Mouse (Mus musculus) heart, postnatal 4 days (tissue): ENCODE data around the gene Zcchc3. TPM values are rescaled to one million over a fixed set of nuclear protein-coding genes. Genes with fewer than 3 reads are reported as not detected.
A peak's percentile ranks its signal among the peaks of the same experiment; 100 is the strongest.
"Not testable (repeated sequence)": the region's sequence is repeated elsewhere in the genome, so short reads cannot be mapped to it uniquely, and the experiment has no call there.

Experiments used
- DNase-seq: peaks from one replicate; pipeline ENCODE4 v3.0.0; 2021
- total RNA-seq, 2 experiments: library from RNA; stranded (reverse); gene quantifications; 2 replicates each; pipeline ENCODE4 v1.2.3; 2021

The Zcchc3 gene
- 10 to 100 TPM; 24.9 to 27.4 TPM for total RNA-seq

- DNase-seq: peak; percentile 93
Measured at GRCm38 (mm10) chr2:152414591-152415165, at the start of gene Zcchc3. Gene Zcchc3, minus strand, starts transcription at chr2:152415027.

GRCm38 (mm10) chr2:152459241-152459640 is 44.4 kb upstream of the Zcchc3 start:
- no peak for DNase-seq

DNA sequence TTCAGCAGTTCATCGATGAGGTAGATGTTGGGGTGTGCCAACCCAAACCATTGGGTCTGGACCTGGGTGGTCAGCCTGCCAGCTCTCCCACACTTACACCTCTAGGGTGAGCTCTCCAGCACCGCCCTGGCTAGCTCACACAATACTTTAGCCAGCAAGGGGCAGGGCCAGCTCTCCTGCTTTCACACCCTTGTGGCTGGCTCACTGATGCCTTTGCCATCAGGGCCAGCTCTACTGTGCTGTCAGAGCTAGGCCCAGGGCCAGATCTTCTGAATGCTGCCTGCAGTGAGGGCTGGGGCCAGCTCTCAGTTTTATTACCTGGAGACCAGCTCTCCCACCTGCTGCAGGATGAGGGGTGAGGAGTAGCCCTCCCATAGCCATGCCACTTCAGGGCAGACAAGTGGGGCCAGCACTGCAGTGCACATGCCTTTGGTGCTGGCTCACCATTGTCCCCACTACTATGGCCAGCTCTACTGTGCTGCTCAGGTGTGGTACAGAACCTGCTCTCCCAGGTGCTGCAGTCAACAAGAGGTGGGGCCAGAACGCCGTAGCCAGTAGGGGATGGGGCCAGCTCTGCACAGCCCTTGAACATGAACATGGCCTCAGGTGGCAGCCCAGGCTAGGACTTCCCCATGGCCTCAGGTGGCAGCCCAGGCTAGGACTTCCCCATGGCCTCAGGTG is 37.4 kb upstream of the Zcchc3 start:
- peak; percentile 15 for DNase-seq

DNA sequence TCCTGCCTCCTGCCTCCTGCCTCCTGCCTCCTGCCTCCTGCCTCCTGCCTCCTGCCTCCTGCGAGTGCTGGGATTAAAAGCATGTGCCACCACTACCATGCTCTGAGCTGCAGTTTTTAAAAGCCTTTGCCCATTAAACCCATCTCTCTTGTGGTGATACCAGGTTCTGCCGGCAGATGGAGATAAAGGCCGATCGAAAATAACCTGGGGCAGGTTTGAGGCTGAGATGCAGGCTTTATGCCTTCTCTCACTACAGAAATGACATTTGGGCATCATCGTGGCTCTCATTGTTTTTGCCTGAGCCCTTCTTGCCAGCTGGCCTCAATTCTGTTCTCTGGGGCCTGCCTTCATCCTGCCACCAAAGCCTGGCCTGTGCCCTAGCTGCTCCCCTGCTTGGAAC is 35.4 kb upstream of the Zcchc3 start:
- peak; percentile 76 for DNase-seq

DNA sequence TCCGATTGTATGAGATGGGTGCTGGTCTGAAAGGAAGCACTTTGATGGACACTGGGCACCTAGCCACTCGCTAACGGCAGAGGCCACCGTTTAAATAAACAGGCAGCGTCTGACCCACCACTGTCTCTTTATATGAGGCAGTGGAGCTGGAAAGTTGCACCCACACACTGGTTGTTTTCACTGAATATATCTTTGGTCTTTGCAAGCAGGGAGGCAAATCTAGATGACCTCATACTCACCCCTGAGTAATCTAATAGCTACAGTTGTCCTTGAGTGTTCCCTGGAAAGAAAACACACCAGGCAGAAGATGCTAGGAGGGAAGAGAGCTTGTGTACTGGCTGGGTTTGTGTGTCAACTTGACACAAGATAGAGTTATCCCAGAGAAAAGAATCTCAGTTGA is 32.6 kb upstream of the Zcchc3 start:
- no peak for DNase-seq

DNA sequence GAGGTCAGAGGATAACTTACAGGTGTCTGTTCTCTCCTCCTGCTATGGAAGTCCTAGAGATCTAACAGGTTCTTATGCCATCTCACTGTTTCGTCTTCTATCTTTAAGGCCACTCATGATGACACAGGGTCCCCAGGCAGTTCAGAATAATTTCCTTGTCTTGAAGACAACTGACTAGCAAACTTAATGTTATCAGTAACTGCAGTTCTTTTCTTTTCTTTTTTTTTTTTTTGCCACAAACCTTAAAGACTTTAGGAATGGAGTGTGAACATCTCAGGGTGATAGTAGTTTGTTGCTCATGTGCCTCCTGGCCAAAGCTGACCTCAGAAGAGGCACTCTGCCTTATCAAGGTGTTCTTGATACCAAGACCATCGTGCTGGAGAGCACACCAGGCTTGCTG is 31.8 kb upstream of the Zcchc3 start:
- no peak for DNase-seq

- DNase-seq: peak; percentile 19
Measured at GRCm38 (mm10) chr2:152443281-152443680, 28.5 kb upstream of the Zcchc3 start.

DNA sequence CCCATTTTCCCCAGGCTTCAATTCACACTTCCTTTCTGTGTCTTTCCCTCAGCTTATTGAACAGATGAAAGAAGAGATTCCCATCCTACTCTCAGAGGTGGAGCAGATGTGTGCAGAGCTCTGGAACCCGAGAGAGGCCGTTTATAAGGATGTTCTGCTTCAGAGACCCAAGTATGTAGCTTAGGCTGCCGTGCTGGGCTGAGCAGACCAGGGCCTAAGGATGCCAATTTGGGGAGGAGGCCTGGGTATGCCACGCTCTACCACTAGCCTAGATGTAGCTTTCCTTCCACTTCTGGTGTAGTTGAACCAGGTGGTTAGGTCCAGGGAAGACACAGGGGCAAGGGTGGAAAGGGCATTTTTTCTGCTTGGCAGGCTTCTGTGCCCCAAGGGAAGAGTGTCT is 27.5 kb upstream of the Zcchc3 start:
- DNase-seq: no peak

DNA sequence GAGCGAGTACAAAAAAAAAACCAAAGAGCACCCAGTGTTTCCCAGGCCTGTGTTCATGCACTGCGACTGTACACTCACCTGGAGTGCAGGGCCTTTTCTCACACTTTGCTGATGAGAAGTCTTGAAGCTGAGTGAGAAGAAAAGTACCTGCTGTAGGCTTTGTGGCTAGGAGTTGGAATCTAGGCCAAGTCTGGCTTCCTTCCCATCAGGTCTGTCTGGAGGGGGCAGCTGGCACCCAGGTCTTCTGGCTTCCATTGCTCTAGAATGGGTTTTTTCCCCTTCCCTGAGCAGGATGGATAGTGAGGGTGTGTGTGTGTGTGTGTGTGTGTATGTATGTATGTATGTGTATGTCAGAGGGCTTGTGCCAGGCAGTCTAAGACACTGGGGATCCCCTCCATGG is 25.0 kb upstream of the Zcchc3 start:
- no peak for DNase-seq

GRCm38 (mm10) chr2:152438963-152439362 is 24.1 kb upstream of the Zcchc3 start:
- no peak for DNase-seq

DNA sequence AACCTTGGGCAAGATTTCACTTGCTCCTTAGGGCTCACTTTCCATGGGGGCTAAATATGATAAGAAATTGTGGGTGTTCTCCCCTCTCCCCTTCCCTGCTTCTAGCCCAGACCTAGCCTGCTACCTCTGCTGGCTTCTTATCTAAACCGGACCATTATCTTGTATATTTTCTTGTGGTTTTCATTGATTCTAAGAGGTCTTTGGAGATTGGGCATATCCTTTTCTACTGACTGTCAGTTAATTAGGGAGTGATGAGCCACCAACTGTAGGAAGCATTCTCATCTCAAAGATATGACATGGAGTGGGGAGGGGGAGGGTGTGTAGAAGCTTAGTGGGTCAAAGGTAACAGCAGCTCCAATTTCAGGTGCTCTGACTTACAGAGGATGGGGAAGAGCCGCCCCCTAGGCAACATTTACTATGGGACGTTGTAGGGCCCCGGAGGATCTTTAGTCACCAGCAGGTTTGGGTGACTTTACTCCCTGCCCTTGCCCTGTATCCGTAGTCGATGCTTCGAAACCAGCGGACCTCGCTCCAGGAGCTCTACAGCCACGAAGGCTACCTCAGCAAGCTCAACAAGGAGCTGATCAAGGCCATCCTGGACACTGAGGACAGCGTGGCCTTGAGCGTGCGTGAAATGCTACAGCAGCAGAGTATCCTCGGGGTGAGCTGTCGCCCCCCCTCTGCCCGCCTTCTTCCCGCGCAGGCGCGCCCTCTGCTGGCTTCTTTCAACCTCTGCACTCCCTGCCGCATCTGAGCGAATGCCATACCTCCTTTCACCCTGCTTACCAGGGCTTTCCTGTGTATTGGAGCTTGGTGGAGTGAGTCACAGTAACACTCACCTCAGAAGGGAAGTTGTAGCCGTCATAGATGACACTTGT is 22.4 kb upstream of the Zcchc3 start:
- DNase-seq: peak; percentile 94

DNA sequence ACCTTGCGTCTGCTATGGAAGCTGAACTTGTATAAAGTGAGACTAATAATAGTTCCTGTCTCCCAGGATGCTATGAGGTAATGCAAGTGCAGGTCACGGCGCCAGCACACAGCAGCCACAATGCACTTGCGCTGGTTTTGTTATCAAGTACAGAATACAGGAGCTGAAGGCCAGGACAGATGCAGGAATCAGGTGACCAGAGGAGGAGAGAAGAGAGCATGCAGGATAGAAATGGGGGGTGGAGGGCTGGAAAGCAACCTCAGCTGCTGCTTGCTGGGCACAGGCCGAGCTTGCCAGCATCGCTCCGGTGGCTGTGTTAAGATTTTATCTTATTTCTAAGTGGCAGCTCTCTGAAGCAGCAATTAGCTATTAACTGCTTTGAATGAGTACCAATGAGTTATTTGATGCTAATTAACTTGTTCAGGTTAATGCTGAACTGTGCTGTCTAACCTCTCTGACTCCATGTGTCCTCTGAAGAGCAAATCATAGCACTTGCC is 21.6 kb upstream of the Zcchc3 start:
- peak; percentile 63 for DNase-seq

DNA sequence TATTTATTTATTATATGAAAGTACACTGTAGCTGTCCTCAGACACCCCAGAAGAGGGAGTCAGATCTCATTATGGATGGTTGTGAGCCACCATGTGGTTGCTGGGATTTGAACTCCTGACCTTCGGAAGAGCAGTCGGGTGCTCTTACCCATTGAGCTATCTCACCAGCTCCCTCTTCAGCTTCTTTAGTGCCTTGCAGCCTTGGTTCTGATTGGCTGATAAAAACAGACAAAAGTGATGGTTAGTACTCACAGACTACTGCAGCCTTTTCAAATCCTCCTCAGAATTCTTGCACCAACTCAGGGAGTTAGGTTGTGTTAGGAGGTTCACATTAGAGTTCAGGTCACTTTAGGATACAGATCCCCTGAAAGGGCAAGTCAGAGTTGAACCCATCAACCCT is 13.7 kb upstream of the Zcchc3 start:
- DNase-seq: not testable (repeated sequence)

GRCm38 (mm10) chr2:152427493-152427892 is 12.7 kb upstream of the Zcchc3 start:
- DNase-seq: no peak

GRCm38 (mm10) chr2:152415786-152416185 is 959 bp upstream of the Zcchc3 start:
- no peak for DNase-seq

DNA sequence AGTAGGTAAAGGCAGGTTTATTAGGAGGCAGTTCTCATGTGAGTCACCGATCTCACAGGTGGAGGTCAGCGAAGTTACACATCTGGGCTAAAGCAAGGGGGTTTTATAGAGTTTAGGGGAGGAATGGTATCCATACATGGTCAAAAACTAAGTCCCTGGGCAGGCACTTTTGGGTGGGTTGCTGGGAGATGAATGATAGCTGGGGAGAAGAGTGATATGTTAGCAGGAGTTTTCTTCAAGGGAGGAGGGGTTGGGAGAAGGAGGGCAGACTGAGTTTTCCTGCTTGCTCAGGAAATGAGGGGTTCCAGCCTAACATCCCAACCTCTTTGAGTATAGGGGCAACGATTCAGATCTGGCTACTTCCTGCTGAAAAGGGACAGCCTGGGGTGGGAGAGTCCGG is 460 bp upstream of the Zcchc3 start, which contains the start of gene 6820408C15Rik:
Gene 6820408C15Rik (plus strand): TSS at position 301 of the 400 bp plus-strand sequence.
- no peak for DNase-seq

- peak; percentile 53 for DNase-seq
Measured at GRCm38 (mm10) chr2:152413765-152414584, 852 bp downstream of the Zcchc3 start.

- DNase-seq: peak; percentile 48
Measured at GRCm38 (mm10) chr2:152413158-152413764, 1.6 kb downstream of the Zcchc3 start.

DNA sequence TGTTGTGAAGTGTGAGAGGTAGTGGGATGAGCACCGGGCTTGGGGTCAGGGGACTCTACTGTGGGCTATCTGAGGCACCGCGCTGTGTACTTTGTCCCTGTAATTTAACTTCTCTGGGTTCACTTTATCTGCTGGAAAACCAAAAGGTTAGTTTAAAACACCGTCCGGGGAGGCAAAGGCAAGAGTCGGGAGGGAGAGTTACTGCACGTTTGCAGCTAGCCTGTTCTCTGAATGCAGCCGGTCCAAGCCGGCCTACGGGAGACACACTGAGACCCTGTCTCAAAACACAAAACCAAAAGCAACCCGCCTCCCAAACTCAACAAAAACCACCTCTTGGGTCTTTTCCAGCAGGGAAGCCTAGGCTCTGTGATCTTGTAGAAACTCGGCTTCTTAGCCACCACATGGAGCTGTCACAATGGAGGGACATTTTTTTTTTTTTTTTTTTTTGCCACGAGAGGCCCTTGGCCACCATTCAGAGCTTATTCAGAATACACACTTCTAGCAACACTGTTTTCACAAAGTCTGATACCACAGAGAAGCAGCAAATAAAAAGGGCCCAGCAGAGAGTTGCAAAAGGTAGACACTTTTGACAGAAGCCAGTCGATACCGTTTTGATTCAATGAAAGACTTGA is 2.2 kb downstream of the Zcchc3 start:
- no peak for DNase-seq

GRCm38 (mm10) chr2:152411471-152411870 is 3.4 kb downstream of the Zcchc3 start:
- DNase-seq: no peak

DNA sequence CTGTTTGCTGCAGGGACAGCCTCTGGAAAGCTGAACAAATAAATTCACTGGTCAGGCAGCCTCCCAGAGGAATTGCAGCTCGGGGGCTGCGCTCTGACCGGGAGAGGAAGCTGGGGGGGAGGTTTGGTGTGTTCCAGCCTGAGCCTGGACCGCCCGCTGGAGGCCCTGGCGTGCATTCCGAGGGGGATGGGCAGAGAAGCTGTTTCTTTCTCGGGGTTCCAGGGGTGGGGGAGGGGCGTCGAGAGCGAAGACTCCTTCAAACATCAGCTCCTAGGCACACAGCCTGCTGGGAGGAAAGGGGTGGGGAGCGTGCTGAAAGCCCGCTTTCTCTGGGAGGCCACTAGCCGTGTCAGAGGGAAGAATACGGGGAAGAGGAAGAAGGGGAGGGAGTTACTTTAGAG is 3.9 kb downstream of the Zcchc3 start:
- peak; percentile 93 for DNase-seq
